Mouse (Mus musculus): ENCODE measurements around the gene Snx10.

- no peak for TF ChIP-seq CTCF (IDR thresholded peaks at IDR 0.05; ENCODE audit: control insufficient read depth, insufficient read depth, insufficient read length)
- no peak for TF ChIP-seq MYOD1 (IDR thresholded peaks at IDR 0.05; ENCODE audit: control insufficient read depth, insufficient read length, low read depth)
These were observed 76.7 kb downstream of the Snx10 start for GRCm38 (mm10) chr6:51600412-51600811.
